Mouse (Mus musculus): ENCODE measurements around the gene Pdzd3.

Pdzd3 gene

GRCm38 (mm10) chr9:44250445-44250844 lies 826 bp downstream of the Pdzd3 start:
- DNase-seq (ENCODE audit: low spot score): no peak

GRCm38 (mm10) chr9:44249181-44250146 lies 1.8 kb downstream of the Pdzd3 start:
- DNase-seq (ENCODE audit: low spot score): peak; percentile 46

DNA sequence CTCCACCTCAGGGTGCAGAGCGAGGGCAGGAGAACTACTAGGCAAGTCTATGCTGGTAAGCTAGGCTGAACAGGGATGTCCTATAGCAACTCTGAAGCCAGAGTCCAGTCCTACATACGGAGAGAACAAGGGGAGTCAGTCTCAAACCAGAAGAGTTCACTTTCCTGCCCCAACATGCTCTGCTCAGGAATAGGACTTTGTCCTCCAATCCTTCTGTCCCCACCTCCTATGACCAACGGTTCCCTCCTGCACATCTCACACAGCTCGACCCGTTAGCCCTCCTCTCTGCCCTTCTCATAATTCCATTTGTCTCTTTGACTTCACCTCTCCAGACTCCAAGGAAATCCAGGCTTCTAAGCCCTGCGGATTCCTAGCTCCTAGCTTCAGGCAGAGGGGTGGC lies 3.4 kb downstream of the Pdzd3 start:
- no peak for DNase-seq (ENCODE audit: low spot score)

DNA sequence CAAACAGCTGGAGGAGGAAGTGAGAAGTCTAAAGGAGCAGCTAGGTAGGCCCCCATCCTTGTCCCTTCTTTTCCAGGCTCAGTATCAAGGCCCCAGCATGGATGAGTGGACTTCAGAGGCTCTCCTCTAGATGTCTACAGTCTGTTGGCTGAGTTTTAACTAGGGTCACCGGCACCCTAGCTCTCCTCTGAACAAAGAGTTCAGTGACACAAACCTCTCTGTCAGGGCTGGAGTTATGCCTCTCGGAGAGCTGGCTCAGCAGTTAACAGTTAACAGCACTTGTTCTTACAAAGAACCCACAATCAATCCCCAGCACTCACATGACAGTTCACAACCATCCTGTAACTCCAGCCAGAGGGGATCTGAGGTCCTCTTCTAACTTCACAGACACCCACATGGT lies 7.7 kb downstream of the Pdzd3 start:
- DNase-seq (ENCODE audit: low spot score): no peak

- no peak for DNase-seq (ENCODE audit: low spot score)
These were observed 9.9 kb downstream of the Pdzd3 start for GRCm38 (mm10) chr9:44241418-44241817.

DNA sequence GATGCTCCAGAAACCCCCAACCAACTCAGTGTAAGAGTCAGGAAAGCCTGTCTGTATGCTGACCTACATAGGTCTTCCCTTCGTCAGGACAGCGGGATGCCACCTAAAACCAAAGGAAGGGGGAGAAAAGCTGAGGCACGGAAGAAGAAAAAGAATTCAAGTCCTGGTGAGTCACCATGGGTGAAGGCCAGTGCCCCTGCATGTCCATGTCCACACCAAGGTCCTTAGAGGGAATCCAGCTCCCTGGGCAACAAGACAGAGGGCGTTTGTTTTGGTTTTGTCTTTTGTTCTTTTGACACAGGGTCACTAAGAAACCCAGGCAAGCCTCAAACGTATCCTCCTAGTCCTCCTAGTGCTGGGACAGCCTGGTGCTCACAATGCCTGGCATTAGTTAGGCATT lies 10.4 kb downstream of the Pdzd3 start:
- DNase-seq (ENCODE audit: low spot score): no peak

GRCm38 (mm10) chr9:44240399-44240798 lies 10.9 kb downstream of the Pdzd3 start, which contains the start of gene Ccdc153:
TSS of gene Ccdc153 (plus strand) at chr9:44240676.
- no peak for DNase-seq (ENCODE audit: low spot score)

DNA sequence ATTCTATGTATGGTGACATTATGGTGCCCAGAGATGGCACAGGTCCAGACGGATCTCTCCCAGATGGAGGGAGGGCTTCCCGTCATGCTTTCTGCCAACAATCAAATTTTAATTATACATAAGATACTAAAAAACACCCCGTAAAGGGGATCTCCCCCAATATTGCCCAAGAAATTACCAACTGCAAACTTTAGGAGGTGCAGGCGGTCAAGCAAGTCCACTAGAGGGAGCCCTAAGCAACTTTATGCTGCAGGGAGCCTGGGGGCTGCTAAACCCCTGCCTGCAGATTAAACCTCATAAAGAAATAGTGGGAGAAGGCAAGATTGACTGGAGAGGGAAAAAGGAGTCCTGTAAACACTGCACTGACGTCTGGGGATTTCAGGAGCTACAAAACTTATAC lies 11.8 kb downstream of the Pdzd3 start:
- peak; percentile 63 for DNase-seq (ENCODE audit: low spot score)

- DNase-seq (ENCODE audit: low spot score): no peak
These were observed 12.6 kb downstream of the Pdzd3 start for GRCm38 (mm10) chr9:44238501-44239190.

DNA sequence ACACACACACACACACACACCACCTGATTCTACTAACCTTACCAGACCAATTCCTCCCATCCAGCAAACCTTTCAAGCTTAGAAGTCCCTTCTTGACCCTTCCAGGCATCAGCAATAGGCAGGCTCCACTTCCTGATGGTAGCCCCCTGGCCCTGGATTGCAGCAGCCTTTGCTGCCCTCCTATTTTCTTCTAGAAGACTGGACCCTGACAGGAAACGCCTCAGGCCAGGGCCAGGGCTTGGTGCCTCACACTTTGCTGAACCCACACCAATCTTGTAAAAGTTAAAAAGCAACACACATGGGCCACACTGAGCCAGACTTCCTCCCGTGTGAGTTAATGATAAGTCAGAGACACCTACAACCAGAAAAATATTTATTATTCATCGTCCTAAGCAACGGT lies 14.1 kb downstream of the Pdzd3 start:
- no peak for DNase-seq (ENCODE audit: low spot score)

DNA sequence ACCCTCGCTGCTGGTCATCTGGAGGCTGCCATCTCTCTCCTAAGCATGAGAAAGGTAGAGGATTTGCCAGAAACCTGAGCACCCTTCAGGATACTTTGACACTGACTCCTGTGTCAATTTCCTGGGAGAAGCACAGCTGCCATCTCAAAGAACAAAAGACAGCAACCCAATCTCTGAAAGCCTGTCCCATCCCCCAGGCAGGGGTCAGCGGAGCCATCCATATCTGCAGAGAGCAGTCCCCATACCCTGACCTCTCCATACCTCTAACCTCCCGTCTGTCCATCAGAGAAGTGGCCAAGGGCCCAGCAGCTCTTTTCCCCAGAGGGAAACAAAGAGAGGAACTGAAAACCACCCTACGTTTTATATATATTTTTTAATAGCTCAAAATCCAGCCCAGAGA lies 14.7 kb downstream of the Pdzd3 start:
- no peak for DNase-seq (ENCODE audit: low spot score)

- DNase-seq (ENCODE audit: low spot score): peak; percentile 33
These were observed 16.5 kb downstream of the Pdzd3 start for GRCm38 (mm10) chr9:44234479-44235427.

- peak; percentile 98 for DNase-seq (ENCODE audit: low spot score)
These were observed 17.3 kb downstream of the Pdzd3 start, which contains the start of gene Cbl for GRCm38 (mm10) chr9:44233802-44234478. TSS of gene Cbl (minus strand) at chr9:44234049.

DNA sequence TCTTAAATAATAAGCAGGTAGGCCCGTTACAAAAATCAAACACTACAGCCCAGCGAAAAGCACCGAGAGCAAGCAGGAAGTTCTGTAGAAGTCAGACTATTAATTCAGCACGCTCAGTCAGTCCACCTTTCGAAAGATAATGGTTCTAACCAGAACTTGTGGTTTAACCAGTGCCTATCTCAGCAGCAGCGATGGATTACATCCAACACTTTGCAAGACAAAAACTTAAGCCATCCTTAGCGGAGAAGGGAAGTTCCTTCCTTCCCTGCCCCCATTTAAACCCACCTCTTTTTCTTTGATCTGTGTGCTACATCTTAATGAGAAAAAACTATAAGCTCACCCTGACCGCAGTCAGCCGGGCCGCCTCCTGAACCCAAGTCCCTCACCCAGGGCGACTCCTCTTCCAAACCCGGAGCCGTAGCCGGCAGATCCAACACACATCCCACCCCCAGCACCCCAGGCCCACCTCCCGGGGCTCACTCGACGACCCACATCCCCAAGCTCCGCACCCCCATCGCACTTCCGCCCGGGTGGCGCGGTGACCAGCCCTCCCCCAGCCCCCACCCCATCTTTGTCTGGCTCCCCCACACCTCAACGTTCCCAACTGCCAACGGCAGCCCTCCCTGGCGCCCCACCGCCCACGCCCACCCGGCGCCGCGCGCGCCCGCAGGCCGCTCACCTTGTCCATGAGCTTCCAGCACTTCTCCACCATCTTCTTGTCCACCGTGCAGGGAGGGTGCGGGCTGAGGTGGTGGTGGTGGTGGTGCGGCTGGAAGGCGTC lies 18.1 kb downstream of the Pdzd3 start:
- DNase-seq (ENCODE audit: low spot score): peak; percentile 29

- DNase-seq (ENCODE audit: low spot score): no peak
These were observed 19.7 kb downstream of the Pdzd3 start for GRCm38 (mm10) chr9:44231609-44232008.

DNA sequence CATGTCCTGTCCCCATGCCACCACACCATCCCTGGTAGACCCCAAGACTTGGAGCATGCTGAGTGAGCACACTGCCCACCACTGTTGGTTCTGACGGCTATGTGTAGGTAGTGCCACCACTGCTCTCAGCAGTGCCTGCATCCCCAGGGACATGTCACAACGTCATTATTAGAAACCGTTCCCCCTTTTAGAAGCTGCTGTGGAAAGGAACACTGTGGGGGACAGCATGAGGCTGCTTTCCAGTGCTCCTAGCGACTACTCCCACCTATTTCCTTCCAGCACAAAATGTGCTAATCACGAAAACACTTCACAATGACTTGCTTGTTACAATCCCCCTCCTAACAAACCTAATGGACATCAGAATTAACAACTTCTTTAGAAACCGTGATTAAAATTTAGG lies 25.3 kb downstream of the Pdzd3 start:
- DNase-seq (ENCODE audit: low spot score): no peak

- no peak for DNase-seq (ENCODE audit: low spot score)
These were observed 37.7 kb downstream of the Pdzd3 start for GRCm38 (mm10) chr9:44213538-44213937.

DNA sequence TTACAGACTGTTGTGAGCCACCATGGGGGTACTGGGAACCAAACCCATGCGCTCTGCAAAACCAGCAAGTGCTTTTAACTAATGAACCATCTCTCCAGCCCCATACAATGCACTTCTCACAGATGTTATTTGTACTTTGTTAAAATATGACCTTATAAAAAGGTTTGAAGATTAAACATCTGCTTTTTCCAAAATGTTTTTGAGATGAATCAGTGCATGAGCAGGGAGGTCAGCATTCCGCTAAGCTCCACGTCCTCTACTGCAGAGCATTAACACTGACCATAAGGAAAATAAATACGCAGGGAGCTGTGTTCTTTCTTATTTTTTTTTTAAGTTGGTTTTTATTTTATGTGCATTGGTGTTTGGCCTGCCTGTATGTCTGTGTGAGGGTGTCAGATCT lies 38.9 kb downstream of the Pdzd3 start:
- DNase-seq (ENCODE audit: low spot score): no peak

DNA sequence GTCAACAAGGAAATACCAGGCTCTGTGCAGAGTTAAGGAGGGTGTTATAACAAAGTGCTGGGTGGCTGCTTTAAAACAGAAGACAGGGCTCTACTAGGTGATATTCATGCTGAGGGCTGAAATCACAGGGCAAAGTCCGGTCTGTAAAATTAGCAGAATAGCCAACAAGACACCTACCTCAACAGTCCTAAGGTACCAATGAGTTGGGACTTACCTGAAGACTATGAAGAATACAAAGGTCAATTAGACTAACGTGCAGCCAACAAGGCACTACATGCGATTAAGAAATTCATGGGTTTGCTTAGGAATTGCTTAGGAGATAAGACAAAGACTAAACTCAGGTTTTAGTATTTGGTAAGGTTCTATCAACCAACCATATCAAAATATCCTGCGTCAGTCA lies 41.9 kb downstream of the Pdzd3 start:
- DNase-seq (ENCODE audit: low spot score): no peak

- no peak for DNase-seq (ENCODE audit: low spot score)
These were observed 43.4 kb downstream of the Pdzd3 start for GRCm38 (mm10) chr9:44207840-44208239.

- DNase-seq (ENCODE audit: low spot score): no peak
These were observed 50.8 kb downstream of the Pdzd3 start for GRCm38 (mm10) chr9:44200458-44200857.

Data from MN1 (cell line).